Mouse (Mus musculus) liver, adult 2 months (tissue): Measurements from ENCODE around the gene Pcsk2.

Source experiments
- CTCF ChIP-seq: fragments of 200-500 bp; IDR thresholded peaks from 2 replicates; pipeline ENCODE4 v1.5.1; 2011; ENCODE audit warnings: low read depth, low read length, control low read depth
- POLR2A ChIP-seq: fragments of 200-500 bp; IDR thresholded peaks from 2 replicates; pipeline ENCODE4 v1.6.1; 2011; ENCODE audit warnings: low read length, control low read depth; ENCODE audit not compliant: insufficient read depth; ENCODE audit errors: extremely low read depth

DNA sequence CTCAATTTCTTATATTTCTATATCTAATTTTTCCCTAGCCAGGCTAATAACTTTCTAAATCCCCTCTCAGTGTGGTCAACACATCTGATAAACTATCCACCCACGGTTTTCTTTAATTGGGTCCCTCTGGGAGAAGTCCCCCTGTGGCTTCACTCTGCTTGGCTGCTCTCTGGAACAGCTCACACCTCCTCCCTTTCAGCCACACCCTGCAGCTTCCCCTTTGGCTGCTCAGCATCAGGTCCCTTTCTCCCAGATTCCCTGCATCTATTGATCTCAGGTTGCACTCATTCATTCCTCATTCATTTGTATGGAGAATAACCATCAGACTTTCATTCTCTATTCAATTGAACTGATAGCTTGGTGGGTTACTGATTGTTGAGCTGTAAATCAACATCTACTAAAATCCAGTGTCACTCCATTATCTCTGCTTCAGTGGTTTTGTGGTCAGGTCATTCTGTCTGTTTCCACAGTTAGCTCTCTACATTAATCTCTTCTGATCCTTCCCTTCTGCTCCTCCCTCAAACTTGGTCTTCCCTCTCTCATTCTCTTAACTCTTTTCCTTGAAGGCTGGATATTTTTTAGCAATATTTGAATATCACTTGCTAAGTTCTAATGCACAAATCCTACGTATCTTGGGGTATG is 58.0 kb downstream of the Pcsk2 start:
- TF ChIP-seq CTCF (no peak), POLR2A (no peak)
